Mouse (Mus musculus): ENCODE results near the gene Adrb1. TPM values are rescaled to one million over a fixed set of nuclear protein-coding genes. Genes with fewer than 3 reads are reported as not detected.

The Adrb1 gene
- 1.0 TPM for polyA plus RNA-seq (2014; fragmentation: Illumina TruSeq; extraction: RNeasy Lipid Tissue Mini Kit (QIAGEN cat#74804); ENCODE audit: low read depth, low replicate concordance)

GRCm38 (mm10) chr19:56721387-56722211 lies at the start of gene Adrb1:
TSS of gene Adrb1 (plus strand) at chr19:56722199.

Other genes starting within 250 kb of the Adrb1 start
- 50.8 TPM for gene Dclre1a, start 174.0 kb upstream of the Adrb1 start, polyA plus RNA-seq (2014; fragmentation: Illumina TruSeq; extraction: RNeasy Lipid Tissue Mini Kit (QIAGEN cat#74804); ENCODE audit: low read depth, low replicate concordance)
- gene Nhlrc2, start 173.9 kb upstream of the Adrb1 start, polyA plus RNA-seq (2014; fragmentation: Illumina TruSeq; extraction: RNeasy Lipid Tissue Mini Kit (QIAGEN cat#74804); ENCODE audit: low read depth, low replicate concordance), result 17.2 TPM
- 63.3 TPM for gene Ccdc186, start 100.0 kb downstream of the Adrb1 start, polyA plus RNA-seq (2014; fragmentation: Illumina TruSeq; extraction: RNeasy Lipid Tissue Mini Kit (QIAGEN cat#74804); ENCODE audit: low read depth, low replicate concordance)
- not detected for gene Tdrd1, start 104.0 kb downstream of the Adrb1 start, polyA plus RNA-seq (2014; fragmentation: Illumina TruSeq; extraction: RNeasy Lipid Tissue Mini Kit (QIAGEN cat#74804); ENCODE audit: low read depth, low replicate concordance)
- not detected for gene Vwa2, start 152.1 kb downstream of the Adrb1 start, polyA plus RNA-seq (2014; fragmentation: Illumina TruSeq; extraction: RNeasy Lipid Tissue Mini Kit (QIAGEN cat#74804); ENCODE audit: low read depth, low replicate concordance)

All from adrenal gland, adult 10 weeks (tissue).